Mouse (Mus musculus): ENCODE measurements around the gene Slco4a1.
A peak's percentile ranks its signal among the peaks of the same experiment; 100 is the strongest.

DNA sequence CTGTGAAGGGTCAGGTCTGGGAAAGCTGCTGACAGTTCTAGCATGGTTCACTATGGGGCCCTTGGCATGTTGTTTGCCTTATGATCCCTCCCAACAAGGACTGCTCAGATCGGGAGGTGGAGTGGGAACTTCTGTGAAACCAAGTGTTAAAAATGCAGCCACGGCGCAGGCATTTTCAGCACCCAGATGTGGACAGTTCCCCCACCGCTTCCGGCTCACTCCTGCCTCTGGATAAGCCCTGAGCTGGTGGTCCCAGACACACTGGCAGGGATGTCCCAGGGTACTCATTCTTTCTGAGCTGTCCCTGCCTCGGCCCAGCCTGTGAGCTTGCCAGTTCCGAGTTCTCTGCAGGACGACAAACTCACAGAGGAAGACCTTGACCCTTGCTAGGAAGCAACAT is 45.0 kb upstream of the Slco4a1 start:
- TF ChIP-seq GATA1 (IDR thresholded peaks at IDR 0.05; ENCODE audit: borderline replicate concordance, low read length) (no peak), FLI1 (IDR thresholded peaks at IDR 0.05; ENCODE audit: low read length) (0 out of 2 replicates have a peak, but pooled peaks have one; percentile 19)
